Mouse (Mus musculus): Measurements from ENCODE around the gene Grhl3.

Gene Grhl3

DNA sequence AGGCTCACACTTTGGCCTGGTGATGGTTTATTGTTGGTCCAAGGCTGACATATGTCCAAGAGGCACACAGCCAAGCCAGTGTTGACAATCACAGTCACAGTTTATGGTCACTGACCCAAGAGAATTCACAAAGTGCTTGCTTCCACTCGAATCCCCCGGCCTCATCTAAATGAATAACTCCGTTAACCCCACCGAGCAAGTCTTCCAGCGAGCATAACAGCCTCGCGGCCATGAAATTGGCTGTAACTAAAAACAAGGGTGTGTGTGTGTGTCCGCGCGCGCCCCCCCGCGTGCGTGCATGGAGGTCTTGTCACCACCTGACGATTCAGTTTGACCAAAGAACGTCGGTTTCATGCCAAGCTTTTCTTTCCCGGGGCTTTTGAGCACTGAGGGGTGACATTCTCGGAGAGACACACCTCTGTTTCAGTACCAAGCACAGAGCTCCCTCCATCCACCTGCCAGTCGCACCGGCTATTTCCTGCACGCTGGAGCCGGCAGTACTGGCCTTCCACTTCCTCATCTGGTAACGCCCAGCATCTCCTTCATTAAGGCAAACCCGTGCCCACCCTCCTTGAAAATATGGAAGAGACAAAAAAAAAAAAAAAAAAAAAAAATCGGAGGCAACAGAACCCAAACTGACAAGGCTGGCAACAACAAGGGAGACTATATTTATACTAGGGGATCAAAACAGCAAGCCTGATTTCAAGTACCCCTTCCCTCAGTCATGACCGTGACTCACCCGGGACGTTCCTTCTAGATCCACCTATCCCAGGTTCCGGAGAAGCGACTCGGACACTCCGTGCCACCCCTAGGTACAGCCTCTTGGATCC lies 79.5 kb downstream of the Grhl3 start:
- no peak for DNase-seq (ENCODE audit: low spot score)

DNA sequence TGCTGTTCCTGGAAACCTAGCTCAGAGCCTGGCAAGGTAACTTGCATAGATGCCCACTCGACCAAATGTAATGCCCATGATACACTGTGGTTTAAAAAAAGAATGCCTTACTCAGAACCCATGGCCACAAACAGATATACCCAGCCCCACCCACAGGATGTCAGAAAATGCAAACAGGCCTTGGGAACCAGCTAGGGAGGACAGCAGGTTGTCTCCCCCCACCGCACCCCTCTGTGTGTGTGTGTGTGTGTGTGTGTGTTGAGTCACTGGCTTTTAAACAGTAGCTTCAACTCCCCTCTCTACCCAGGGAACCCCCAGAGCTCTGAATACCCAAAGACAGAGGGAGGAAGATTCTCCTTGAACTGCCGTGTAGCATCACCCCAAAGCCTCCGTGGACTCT lies 80.2 kb downstream of the Grhl3 start:
- no peak for DNase-seq (ENCODE audit: low spot score)
